Comparison of ENCODE assay signal across 12 mouse cellular contexts in genomic region chr5:15498774-15499400, GRCm38 (mm10). TPM values are rescaled to one million over a fixed set of nuclear protein-coding genes. Genes with fewer than 3 reads are reported as not detected.
DNase-seq lines count a peak whose midpoint lies in the region; ATAC-seq and TF ChIP-seq lines count a peak whose summit lies in the region.
"Not testable (repeated sequence)": the region's sequence is repeated elsewhere in the genome, so short reads cannot be mapped to it uniquely, and the experiment has no call there.
"Had no signal": no experiment of that assay in that cellular context is flagged by ENCODE, and none has a peak within 500 bp of the region (broad histone marks: within the 10 kb centered on the region; RNA-seq: fewer than 3 reads in every experiment).

No protein-coding gene starts in this region.

- H3K4me2 ChIP-seq in embryonic facial prominence, embryonic 14.5 days (ENCODE audit: low read depth, low read length); heart, embryonic 13.5 days; intestine, embryonic 16.5 days (ENCODE audit: low read depth, low read length); liver, embryonic 14.5 days (ENCODE audit: low read depth); midbrain, embryonic 16.5 days (ENCODE audit: low read length): not testable (repeated sequence)

- DNase-seq in adrenal gland, adult 18-20 months (ENCODE audit: low spot score in 2 of 2) = peak; percentile 46 to 54
- DNase-seq in embryonic facial prominence, embryonic 14.5 days (ENCODE audit: low spot score); liver, embryonic 14.5 days (ENCODE audit: low read depth in 3 of 3, low spot score in 3 of 3): not testable (repeated sequence)
- DNase-seq in layer of hippocampus, adult 9-11 months = peak; percentile 9
- peak; percentile 64 for DNase-seq in testis, postnatal 10 days (ENCODE audit: low spot score)

- TF ChIP-seq EP300 in liver, embryonic 14.5 days (IDR thresholded peaks at IDR 0.05; ENCODE audit: low read depth) = not testable (repeated sequence)

- peak; percentile 63 for TF ChIP-seq CTCF in liver, embryonic 14.5 days (IDR thresholded peaks at IDR 0.05; ENCODE audit: low read depth)

- H3K9me3 ChIP-seq in embryonic facial prominence, embryonic 14.5 days (ENCODE audit: control insufficient read depth, low read length) = peaks cover 20% of the 10 kb centered on the region
- H3K9me3 ChIP-seq in heart, embryonic 13.5 days = peaks cover 32% of the 10 kb centered on the region
- not testable (repeated sequence) for H3K9me3 ChIP-seq in intestine, embryonic 16.5 days (ENCODE audit: control insufficient read depth, low read length); liver, embryonic 14.5 days (ENCODE audit: control insufficient read depth, low read length)
- peaks cover 13% of the 10 kb centered on the region; the same call in 1 of the 2 replicates for H3K9me3 ChIP-seq in midbrain, embryonic 16.5 days (replicated peaks; ENCODE audit: control insufficient read depth, low read length, poor library complexity, severe bottlenecking)

- H3K36me3 ChIP-seq in embryonic facial prominence, embryonic 14.5 days (ENCODE audit: control insufficient read depth, insufficient read depth, low read length); heart, embryonic 13.5 days; intestine, embryonic 16.5 days (ENCODE audit: control insufficient read depth, insufficient read depth, low read length); liver, embryonic 14.5 days (replicated peaks; ENCODE audit: control insufficient read depth, insufficient read depth, low read depth); midbrain, embryonic 16.5 days (ENCODE audit: control insufficient read depth, insufficient read depth, low read length): not testable (repeated sequence)

- peak; percentile 74; the same call in 1 of the 2 replicates for ATAC-seq in embryonic facial prominence, embryonic 14.5 days (ENCODE audit: low read depth)
- ATAC-seq in heart, embryonic 13.5 days (ENCODE audit: extremely low read depth, insufficient number of reproducible peaks, low FRiP score, low TSS enrichment) = peak; percentile 87
- ATAC-seq in intestine, embryonic 16.5 days = peak; percentile 66
- 0 out of 2 replicates have a peak, but pooled peaks have one; percentile 31 for ATAC-seq in liver, embryonic 14.5 days (ENCODE audit: insufficient read depth)
- peak; percentile 62; the same call in 1 of the 2 replicates for ATAC-seq in midbrain, embryonic 16.5 days

- H3K4me3 ChIP-seq in embryonic facial prominence, embryonic 14.5 days (ENCODE audit: low read depth, low read length); heart, embryonic 13.5 days; intestine, embryonic 16.5 days (ENCODE audit: low read length); liver, embryonic 14.5 days (ENCODE audit: insufficient read depth in 1 of 2, low read depth in 2 of 2, low read length in 2 of 2); midbrain, embryonic 16.5 days (ENCODE audit: low read depth, low read length): not testable (repeated sequence)

- 32% methylated on average over 5 of the region's 5 CpGs for WGBS in embryonic facial prominence, embryonic 14.5 days
- 28% methylated on average over 5 of the region's 5 CpGs for WGBS in heart, embryonic 13.5 days
- WGBS in intestine, embryonic 16.5 days = 33% methylated on average over 5 of the region's 5 CpGs
- 21% methylated on average over 5 of the region's 5 CpGs for WGBS in liver, embryonic 14.5 days (ENCODE audit: insufficient replicate concordance)
- 33% methylated on average over 5 of the region's 5 CpGs for WGBS in midbrain, embryonic 16.5 days

- not testable (repeated sequence) for H3K9ac ChIP-seq in embryonic facial prominence, embryonic 14.5 days (ENCODE audit: low read depth, low read length); heart, embryonic 13.5 days; intestine, embryonic 16.5 days (ENCODE audit: low read depth, low read length); liver, embryonic 14.5 days (replicated peaks); midbrain, embryonic 16.5 days (ENCODE audit: low read depth, low read length)

- not testable (repeated sequence) for H3K27ac ChIP-seq in embryonic facial prominence, embryonic 14.5 days (replicated peaks; ENCODE audit: low read depth, low read length); heart, embryonic 13.5 days (replicated peaks); intestine, embryonic 16.5 days (ENCODE audit: low read length); liver, embryonic 14.5 days; midbrain, embryonic 16.5 days (ENCODE audit: low read length)

- H3K27me3 ChIP-seq in embryonic facial prominence, embryonic 14.5 days (replicated peaks; ENCODE audit: control insufficient read depth, insufficient read depth, low read length); heart, embryonic 13.5 days (replicated peaks); intestine, embryonic 16.5 days (replicated peaks; ENCODE audit: control insufficient read depth, insufficient read depth, low read length); liver, embryonic 14.5 days (ENCODE audit: control insufficient read depth, insufficient read depth, low read length); midbrain, embryonic 16.5 days (ENCODE audit: control insufficient read depth, insufficient read depth, low read depth, low read length): not testable (repeated sequence)

- H3K4me1 ChIP-seq in embryonic facial prominence, embryonic 14.5 days (ENCODE audit: control insufficient read depth, insufficient read depth, low read length); heart, embryonic 13.5 days; intestine, embryonic 16.5 days (ENCODE audit: control insufficient read depth, insufficient read depth, low read length); liver, embryonic 14.5 days (replicated peaks; ENCODE audit: control insufficient read depth in 2 of 2, insufficient read depth in 2 of 2, low read length in 1 of 2); midbrain, embryonic 16.5 days (ENCODE audit: control insufficient read depth, insufficient read depth, low read length): not testable (repeated sequence)

RNA-seq across cellular contexts. Expression of gene Gm21149, which starts 22.6 kb away (rescaled TPM):
- not detected for total RNA-seq in adrenal gland, adult 18-20 months (2021)
- polyA plus RNA-seq in embryonic facial prominence, embryonic 14.5 days (2014; fragmentation: Nextera tagmentation; extraction: Ambion mirVana) = not detected in 2 replicates
- polyA plus RNA-seq in heart, embryonic 13.5 days (2015; fragmentation: Nextera tagmentation; extraction: Ambion mirVana) = 0.17 and 0.36 TPM in 2 replicates
- not detected in 2 replicates for polyA plus RNA-seq in intestine, embryonic 16.5 days (2015; fragmentation: Nextera tagmentation; extraction: Ambion mirVana)
- polyA plus RNA-seq in liver, embryonic 14.5 days (2012; rRNA removed) = not detected in 2 replicates
- not detected in 2 replicates for polyA plus RNA-seq in liver, embryonic 14.5 days (2014; fragmentation: Nextera tagmentation; extraction: Ambion mirVana)
- not detected in 2 replicates for polyA plus RNA-seq in midbrain, embryonic 16.5 days (2015; fragmentation: Nextera tagmentation; extraction: Ambion mirVana)
- polyA plus RNA-seq: CD4-positive, CD25-positive, alpha-beta regulatory T cell, adult 4 months; forebrain, embryonic 16.5 days; hindbrain, embryonic 10.5 days; macrophage had no signal

RNA-seq across cellular contexts. Expression of gene Gm21190, which starts 30.1 kb away (rescaled TPM):
- not detected for total RNA-seq in adrenal gland, adult 18-20 months (2021)
- not detected in 2 replicates for polyA plus RNA-seq in embryonic facial prominence, embryonic 14.5 days (2014; fragmentation: Nextera tagmentation; extraction: Ambion mirVana)
- polyA plus RNA-seq in heart, embryonic 13.5 days (2015; fragmentation: Nextera tagmentation; extraction: Ambion mirVana) = 0.20 TPM in 1 of 2 replicates, not detected in the other
- polyA plus RNA-seq in intestine, embryonic 16.5 days (2015; fragmentation: Nextera tagmentation; extraction: Ambion mirVana) = not detected in 2 replicates
- not detected in 2 replicates for polyA plus RNA-seq in liver, embryonic 14.5 days (2012; rRNA removed)
- not detected in 2 replicates for polyA plus RNA-seq in liver, embryonic 14.5 days (2014; fragmentation: Nextera tagmentation; extraction: Ambion mirVana)
- polyA plus RNA-seq in midbrain, embryonic 16.5 days (2015; fragmentation: Nextera tagmentation; extraction: Ambion mirVana) = not detected in 2 replicates
- polyA plus RNA-seq: CD4-positive, CD25-positive, alpha-beta regulatory T cell, adult 4 months; forebrain, embryonic 16.5 days; hindbrain, embryonic 10.5 days; macrophage had no signal

Comparison
In these comparisons a context has a peak if more than half of its experiments do, and no peak if none do; other contexts are left out.
1. ATAC-seq: peak in every context shown above with its lines; median percentile 87 in heart, embryonic 13.5 days; 74 in embryonic facial prominence, embryonic 14.5 days; 66 in intestine, embryonic 16.5 days; 62 in midbrain, embryonic 16.5 days; 31 in liver, embryonic 14.5 days.